Mouse (Mus musculus) neural tube, embryonic 15.5 days (tissue): ENCODE results near the gene Pus3. TPM values are rescaled to one million over a fixed set of nuclear protein-coding genes. Genes with fewer than 3 reads are reported as not detected.
A peak's percentile ranks its signal among the peaks of the same experiment; 100 is the strongest.

Source experiments
- ATAC-seq: fragments of 200-750 bp; cut with Nextera tagmentation; 2 replicates; pipeline ENCODE4 v1.8.0; 2017; ENCODE audit warnings: mild to moderate bottlenecking, moderate TSS enrichment, moderate library complexity; ENCODE audit not compliant: low FRiP score
- H3K27ac ChIP-seq: fragments of 300-500 bp; sonication (generic); replicated peaks from 2 replicates; pipeline ENCODE4 v1.5.1; 2015; ENCODE audit warnings: mild to moderate bottlenecking, inconsistent platforms
- H3K27me3 ChIP-seq: fragments of 300-500 bp; sonication (generic); replicated peaks from 2 replicates; pipeline ENCODE4 v1.6.1; 2015; ENCODE audit warnings: inconsistent platforms
- H3K36me3 ChIP-seq: fragments of 300-500 bp; sonication (generic); 2 replicates; pipeline ENCODE4 v1.6.1; 2015; ENCODE audit warnings: inconsistent platforms
- H3K4me1 ChIP-seq: fragments of 300-500 bp; sonication (generic); 2 replicates; pipeline ENCODE4 v1.6.1; 2015; ENCODE audit warnings: inconsistent platforms
- H3K4me2 ChIP-seq: fragments of 300-500 bp; sonication (generic); 2 replicates; pipeline ENCODE4 v1.6.1; 2015; ENCODE audit warnings: inconsistent platforms, mild to moderate bottlenecking, moderate library complexity
- H3K4me3 ChIP-seq: fragments of 300-500 bp; sonication (generic); replicated peaks from 2 replicates; pipeline ENCODE4 v1.5.1; 2015; ENCODE audit warnings: mild to moderate bottlenecking, inconsistent platforms
- H3K9ac ChIP-seq: fragments of 300-500 bp; sonication (generic); replicated peaks from 2 replicates; pipeline ENCODE4 v1.6.1; 2015; ENCODE audit warnings: mild to moderate bottlenecking, inconsistent platforms
- H3K9me3 ChIP-seq: fragments of 300-500 bp; sonication (generic); replicated peaks from 2 replicates; pipeline ENCODE4 v1.6.1; 2016; ENCODE audit warnings: inconsistent platforms
- WGBS: fragments of 180-500 bp; shearing (Covaris S2); methylation state at CpG from one replicate; pipeline ENCODE4 v1.1.7; 2015; ENCODE audit warnings: mixed read lengths; 5-methylcytosine and 5-hydroxymethylcytosine counted together
- polyA plus RNA-seq: library from polyadenylated mRNA; unstranded; fragments of >200 nt; fragmentation: Nextera tagmentation; extraction: Ambion mirVana; gene quantifications from 2 replicates; pipeline ENCODE4 v1.2.1, GENCODE M21; 2015

Pus3 gene
- 15.5 and 16.9 TPM in 2 replicates for polyA plus RNA-seq

GRCm38 (mm10) chr9:35558257-35559008 lies at the start of gene Pus3, which contains the start of gene Ddx25:
Gene Pus3 (plus strand): TSS chr9:35558595.
Gene Ddx25 (minus strand): TSS chr9:35558528.
- peak within 1 kb of the TSS; percentile 73 for H3K9ac ChIP-seq
- H3K4me2 ChIP-seq: peak within 1 kb of the TSS; percentile 93
- peaks cover 24% of the 10 kb centered on the region for H3K4me1 ChIP-seq
- WGBS: 2% methylated on average over 55 of the region's 59 CpGs
- H3K27ac ChIP-seq: peak within 1 kb of the TSS; percentile 88
- H3K9me3 ChIP-seq: no peaks in the 10 kb centered on the region
- peak; percentile 86 for ATAC-seq
- H3K4me3 ChIP-seq: peak within 1 kb of the TSS; percentile 74
- H3K36me3 ChIP-seq: peaks cover 18% of the 10 kb centered on the region
- H3K27me3 ChIP-seq: no peaks in the 10 kb centered on the region

DNA sequence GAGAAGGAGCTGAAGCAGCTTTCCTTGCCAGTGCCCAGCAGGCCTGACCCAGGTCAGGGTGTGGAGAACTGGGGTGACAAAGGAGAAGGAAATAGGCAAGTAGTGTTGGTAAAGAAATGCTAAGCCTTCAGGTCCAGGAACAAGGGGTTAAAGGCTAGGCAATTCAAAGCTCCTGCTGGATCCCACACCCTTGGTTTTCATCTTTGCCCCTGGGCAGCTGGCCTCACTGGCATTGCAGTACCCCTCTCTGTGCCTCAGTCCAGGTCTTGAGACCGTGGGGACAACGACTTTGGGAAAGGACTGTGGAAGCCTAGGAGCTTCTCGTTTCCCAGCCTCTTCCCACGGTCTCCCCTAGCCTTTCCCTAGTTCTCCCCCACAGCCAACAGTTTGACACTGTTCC lies 44.5 kb upstream of the Pus3 start:
- H3K36me3 ChIP-seq: no peaks in the 10 kb centered on the region
- H3K9ac ChIP-seq: no peak overlapping the region
- no peaks in the 10 kb centered on the region for H3K9me3 ChIP-seq
- no peaks in the 10 kb centered on the region for H3K4me1 ChIP-seq
- H3K4me2 ChIP-seq: no peak overlapping the region
- H3K27ac ChIP-seq: no peak overlapping the region
- no peaks in the 10 kb centered on the region for H3K27me3 ChIP-seq
- ATAC-seq: no peak
- 88% methylated on average over 4 of the region's 4 CpGs for WGBS
- no peak overlapping the region for H3K4me3 ChIP-seq

DNA sequence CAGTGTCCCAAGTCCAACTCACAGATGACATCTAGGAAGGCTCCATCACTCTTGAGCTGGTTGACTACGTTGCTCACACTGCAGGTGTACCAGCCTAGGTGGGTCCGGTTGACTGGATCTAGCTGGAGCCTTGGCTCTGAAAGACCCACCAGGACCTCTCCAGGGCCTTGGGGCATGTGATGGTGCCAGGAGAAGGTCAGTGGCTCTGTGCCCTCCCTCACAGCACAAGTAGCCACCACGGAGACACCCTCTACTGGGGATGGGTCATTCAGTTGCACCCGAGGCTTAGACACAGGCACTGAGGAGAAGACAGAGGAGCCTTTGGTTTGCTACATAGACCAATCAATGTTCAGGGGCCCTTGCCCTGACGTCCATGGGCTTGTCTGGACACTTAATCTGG lies 42.2 kb upstream of the Pus3 start:
- no peak overlapping the region for H3K27ac ChIP-seq
- no peak overlapping the region for H3K9ac ChIP-seq
- no peaks in the 10 kb centered on the region for H3K36me3 ChIP-seq
- no peaks in the 10 kb centered on the region for H3K9me3 ChIP-seq
- 83% methylated on average over 5 of the region's 5 CpGs for WGBS
- no peak overlapping the region for H3K4me3 ChIP-seq
- H3K4me2 ChIP-seq: no peak overlapping the region
- no peaks in the 10 kb centered on the region for H3K4me1 ChIP-seq
- no peak for ATAC-seq
- no peaks in the 10 kb centered on the region for H3K27me3 ChIP-seq

- 95% methylated on average over 16 of the region's 16 CpGs for WGBS
Measured at GRCm38 (mm10) chr9:35516711-35517110, 41.7 kb upstream of the Pus3 start.

GRCm38 (mm10) chr9:35518169-35518568 lies 40.2 kb upstream of the Pus3 start, which contains the start of gene Gm1113:
Gene Gm1113 (minus strand): TSS chr9:35518269.
- WGBS: 73% methylated on average over 3 of the region's 3 CpGs

More at GRCm38 (mm10) chr9:35516711-35517110, 41.7 kb upstream of the Pus3 start:
- no peak overlapping the region for H3K4me3 ChIP-seq
- no peaks in the 10 kb centered on the region for H3K27me3 ChIP-seq
- H3K9me3 ChIP-seq: no peaks in the 10 kb centered on the region
- ATAC-seq: no peak
- no peaks in the 10 kb centered on the region for H3K4me1 ChIP-seq
- no peak overlapping the region for H3K9ac ChIP-seq
- no peak overlapping the region for H3K4me2 ChIP-seq
- no peak overlapping the region for H3K27ac ChIP-seq
- no peaks in the 10 kb centered on the region for H3K36me3 ChIP-seq

DNA sequence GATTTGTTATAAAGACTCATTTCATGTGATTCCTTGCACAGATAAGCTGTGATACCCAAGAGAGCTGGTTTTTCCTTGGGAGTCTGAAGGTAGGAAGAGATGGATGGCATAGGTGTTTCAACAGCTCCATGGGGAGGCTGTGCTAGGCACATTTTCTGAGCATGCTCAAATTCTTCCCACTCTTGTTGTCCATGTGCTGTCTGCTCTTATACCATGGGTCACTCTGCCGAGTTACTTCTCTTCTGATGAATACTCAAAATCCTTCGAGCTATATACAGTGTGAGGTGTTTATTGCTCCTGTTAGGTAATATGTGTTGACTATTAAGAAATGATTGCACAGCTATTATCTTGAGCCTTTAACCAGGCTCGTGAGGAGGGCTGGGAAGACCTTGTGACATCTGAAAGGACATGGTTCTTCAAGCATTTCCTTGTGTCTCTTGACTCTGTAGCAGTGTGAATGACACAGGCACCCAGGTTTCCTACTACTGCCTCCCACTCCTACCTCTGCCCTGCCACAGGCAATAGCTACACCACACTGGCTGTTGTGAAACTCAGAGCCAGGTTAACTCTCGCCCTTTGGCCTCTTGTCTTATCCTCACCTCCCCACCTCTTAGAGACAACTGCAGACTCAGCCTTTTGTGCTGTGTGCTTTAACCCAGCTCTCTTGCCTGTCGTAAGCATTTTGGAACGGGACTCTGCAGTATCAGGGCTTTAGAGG lies 37.6 kb upstream of the Pus3 start:
- Histone ChIP-seq H3K4me1 (peaks cover 12% of the 10 kb centered on the region), H3K27ac (no peak overlapping the region), H3K9me3 (no peaks in the 10 kb centered on the region), H3K9ac (no peak overlapping the region), H3K27me3 (no peaks in the 10 kb centered on the region), H3K36me3 (no peaks in the 10 kb centered on the region), H3K4me2 (no peak overlapping the region), H3K4me3 (no peak overlapping the region)
- WGBS: 88% methylated on average over 6 of the region's 6 CpGs
- no peak for ATAC-seq

More at GRCm38 (mm10) chr9:35518169-35518568, 40.2 kb upstream of the Pus3 start, which contains the start of gene Gm1113:
- H3K4me3 ChIP-seq: no peak within 1 kb of the TSS
- no peaks in the 10 kb centered on the region for H3K4me1 ChIP-seq
- H3K9me3 ChIP-seq: no peaks in the 10 kb centered on the region
- H3K36me3 ChIP-seq: no peaks in the 10 kb centered on the region
- no peak within 1 kb of the TSS for H3K4me2 ChIP-seq
- H3K27ac ChIP-seq: no peak within 1 kb of the TSS
- no peaks in the 10 kb centered on the region for H3K27me3 ChIP-seq
- H3K9ac ChIP-seq: no peak within 1 kb of the TSS
- no peak for ATAC-seq

GRCm38 (mm10) chr9:35522241-35522640 lies 36.2 kb upstream of the Pus3 start:
- H3K27me3 ChIP-seq: no peaks in the 10 kb centered on the region
- H3K4me2 ChIP-seq: no peak overlapping the region
- H3K4me1 ChIP-seq: peaks cover 12% of the 10 kb centered on the region
- no peaks in the 10 kb centered on the region for H3K9me3 ChIP-seq
- no peak for ATAC-seq
- 84% methylated on average over 2 of the region's 2 CpGs for WGBS
- no peak overlapping the region for H3K9ac ChIP-seq
- H3K36me3 ChIP-seq: no peaks in the 10 kb centered on the region
- no peak overlapping the region for H3K27ac ChIP-seq
- H3K4me3 ChIP-seq: no peak overlapping the region

GRCm38 (mm10) chr9:35522821-35523515 lies 35.4 kb upstream of the Pus3 start:
- Histone ChIP-seq H3K4me2 (no peak overlapping the region), H3K27me3 (no peaks in the 10 kb centered on the region), H3K36me3 (no peaks in the 10 kb centered on the region), H3K4me1 (peaks cover 12% of the 10 kb centered on the region), H3K9ac (no peak overlapping the region), H3K9me3 (no peaks in the 10 kb centered on the region), H3K4me3 (no peak overlapping the region), H3K27ac (peak overlapping the region; percentile 58)
- WGBS: 72% methylated on average over 1 of the region's 1 CpGs
- no peak for ATAC-seq

DNA sequence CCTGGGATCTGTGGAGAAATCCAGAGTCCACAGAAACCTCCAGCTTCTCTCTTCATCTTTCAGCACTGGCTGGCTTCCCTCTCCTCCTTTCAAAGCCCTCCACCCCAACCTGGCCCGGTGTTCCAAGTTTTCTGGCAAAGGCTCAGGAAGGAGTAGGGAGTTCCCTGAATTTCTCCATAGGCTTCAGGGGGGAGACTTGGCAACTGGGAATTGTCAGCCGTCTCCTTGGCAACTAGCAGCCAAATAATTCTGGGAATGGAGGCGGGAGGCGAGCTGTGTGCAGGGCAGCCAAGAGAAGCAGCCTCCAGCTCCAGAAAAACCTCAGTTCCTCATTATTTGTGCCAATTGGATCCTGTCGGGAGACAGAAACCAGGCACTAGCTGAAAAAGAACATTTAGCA lies 34.9 kb upstream of the Pus3 start:
- Histone ChIP-seq H3K27ac (peak overlapping the region; percentile 58), H3K9me3 (no peaks in the 10 kb centered on the region), H3K4me1 (peaks cover 12% of the 10 kb centered on the region), H3K4me2 (peak overlapping the region; percentile 20; the same call in 1 of the 2 replicates), H3K27me3 (no peaks in the 10 kb centered on the region), H3K9ac (no peak overlapping the region), H3K36me3 (no peaks in the 10 kb centered on the region), H3K4me3 (no peak overlapping the region)
- 17% methylated on average over 5 of the region's 5 CpGs for WGBS
- ATAC-seq: peak; percentile 78

GRCm38 (mm10) chr9:35523941-35524411 lies 34.4 kb upstream of the Pus3 start:
- Histone ChIP-seq H3K9ac (no peak overlapping the region), H3K4me2 (peak overlapping the region; percentile 20), H3K9me3 (no peaks in the 10 kb centered on the region), H3K4me1 (peaks cover 14% of the 10 kb centered on the region), H3K27me3 (no peaks in the 10 kb centered on the region), H3K27ac (peak overlapping the region; percentile 58), H3K4me3 (no peak overlapping the region), H3K36me3 (no peaks in the 10 kb centered on the region)
- WGBS: 16% methylated on average over 7 of the region's 7 CpGs
- ATAC-seq: peak; percentile 78

DNA sequence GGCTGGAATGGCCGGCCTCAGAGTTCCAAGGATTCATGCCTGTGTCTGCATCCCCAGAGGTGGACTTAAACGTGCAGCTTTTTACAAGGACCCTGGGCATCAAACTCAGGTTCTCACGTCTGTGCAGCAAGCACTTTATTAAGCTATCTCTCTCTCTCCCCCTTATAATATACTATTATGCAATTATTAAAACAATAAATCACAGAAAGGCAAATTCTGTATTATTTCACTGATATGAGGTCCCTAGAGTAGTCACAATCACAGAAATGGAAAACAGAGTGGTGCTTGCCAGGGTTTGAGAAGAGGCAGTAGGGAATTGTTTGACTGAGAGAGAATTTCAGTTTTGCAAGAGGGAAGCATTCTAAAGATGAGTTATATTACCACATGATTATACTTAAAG lies 29.3 kb upstream of the Pus3 start:
- ATAC-seq: peak; percentile 85
- Histone ChIP-seq H3K36me3 (no peaks in the 10 kb centered on the region), H3K9me3 (no peaks in the 10 kb centered on the region), H3K4me1 (peaks cover 10% of the 10 kb centered on the region), H3K9ac (no peak overlapping the region), H3K4me2 (no peak overlapping the region), H3K4me3 (no peak overlapping the region), H3K27me3 (no peaks in the 10 kb centered on the region), H3K27ac (peak overlapping the region; percentile 61)
- 51% methylated on average over 3 of the region's 3 CpGs for WGBS
